Mouse (Mus musculus) kidney, embryonic 14.5 days (tissue): Measurements from ENCODE around the gene Zfp524. TPM values are rescaled to one million over a fixed set of nuclear protein-coding genes. Genes with fewer than 3 reads are reported as not detected.
A peak's percentile ranks its signal among the peaks of the same experiment; 100 is the strongest.

Experiments
- ATAC-seq: fragments of 200-750 bp; cut with Nextera tagmentation; 2 replicates; pipeline ENCODE4 v1.8.0; 2017; ENCODE audit warnings: moderate number of reproducible peaks, mild to moderate bottlenecking, moderate TSS enrichment, moderate library complexity; ENCODE audit not compliant: low FRiP score, low TSS enrichment
- H3K27ac ChIP-seq: fragments of 300-500 bp; sonication (generic); 2 replicates; pipeline ENCODE4 v1.5.1; 2014; ENCODE audit warnings: low read depth, mild to moderate bottlenecking, low read length, moderate library complexity, mixed read lengths
- H3K27me3 ChIP-seq: fragments of 300-500 bp; sonication (generic); 2 replicates; pipeline ENCODE4 v1.6.1; 2014; ENCODE audit warnings: mild to moderate bottlenecking, low read length; ENCODE audit not compliant: control insufficient read depth, insufficient read depth
- H3K36me3 ChIP-seq: fragments of 300-500 bp; sonication (generic); 2 replicates; pipeline ENCODE4 v1.6.1; 2014; ENCODE audit warnings: low read length, mixed read lengths; ENCODE audit not compliant: control insufficient read depth, insufficient read depth
- H3K4me1 ChIP-seq: fragments of 300-500 bp; sonication (generic); 2 replicates; pipeline ENCODE4 v1.6.1; 2014; ENCODE audit warnings: low read length, mixed read lengths; ENCODE audit not compliant: control insufficient read depth, insufficient read depth
- H3K4me2 ChIP-seq: fragments of 300-500 bp; sonication (generic); replicated peaks from 2 replicates; pipeline ENCODE4 v1.6.1; 2014; ENCODE audit warnings: low read depth, mild to moderate bottlenecking, low read length
- H3K4me3 ChIP-seq: fragments of 300-500 bp; sonication (generic); 2 replicates; pipeline ENCODE4 v1.5.1; 2014; ENCODE audit warnings: mild to moderate bottlenecking, low read length
- H3K9ac ChIP-seq: fragments of 300-500 bp; sonication (generic); 2 replicates; pipeline ENCODE4 v1.6.1; 2014; ENCODE audit warnings: low read depth, mild to moderate bottlenecking, low read length, moderate library complexity
- H3K9me3 ChIP-seq: fragments of 300-500 bp; sonication (generic); 2 replicates; pipeline ENCODE4 v1.6.1; 2016; ENCODE audit warnings: low read length; ENCODE audit not compliant: control insufficient read depth
- WGBS: fragments of 180-500 bp; shearing (Covaris S2); extraction: QIAGEN DNeasy Blood & Tissue Kit; methylation state at CpG from one replicate; pipeline ENCODE4 v1.1.7; 2014; 5-methylcytosine and 5-hydroxymethylcytosine counted together
- polyA plus RNA-seq: library from polyadenylated mRNA; unstranded; fragments of >200 nt; fragmentation: Nextera tagmentation; extraction: Ambion mirVana; gene quantifications from 2 replicates; pipeline ENCODE4 v1.2.1, GENCODE M21; 2014

Gene Zfp524
- polyA plus RNA-seq, 1 experiment from 2014 or later, result 12.3 TPM

DNA sequence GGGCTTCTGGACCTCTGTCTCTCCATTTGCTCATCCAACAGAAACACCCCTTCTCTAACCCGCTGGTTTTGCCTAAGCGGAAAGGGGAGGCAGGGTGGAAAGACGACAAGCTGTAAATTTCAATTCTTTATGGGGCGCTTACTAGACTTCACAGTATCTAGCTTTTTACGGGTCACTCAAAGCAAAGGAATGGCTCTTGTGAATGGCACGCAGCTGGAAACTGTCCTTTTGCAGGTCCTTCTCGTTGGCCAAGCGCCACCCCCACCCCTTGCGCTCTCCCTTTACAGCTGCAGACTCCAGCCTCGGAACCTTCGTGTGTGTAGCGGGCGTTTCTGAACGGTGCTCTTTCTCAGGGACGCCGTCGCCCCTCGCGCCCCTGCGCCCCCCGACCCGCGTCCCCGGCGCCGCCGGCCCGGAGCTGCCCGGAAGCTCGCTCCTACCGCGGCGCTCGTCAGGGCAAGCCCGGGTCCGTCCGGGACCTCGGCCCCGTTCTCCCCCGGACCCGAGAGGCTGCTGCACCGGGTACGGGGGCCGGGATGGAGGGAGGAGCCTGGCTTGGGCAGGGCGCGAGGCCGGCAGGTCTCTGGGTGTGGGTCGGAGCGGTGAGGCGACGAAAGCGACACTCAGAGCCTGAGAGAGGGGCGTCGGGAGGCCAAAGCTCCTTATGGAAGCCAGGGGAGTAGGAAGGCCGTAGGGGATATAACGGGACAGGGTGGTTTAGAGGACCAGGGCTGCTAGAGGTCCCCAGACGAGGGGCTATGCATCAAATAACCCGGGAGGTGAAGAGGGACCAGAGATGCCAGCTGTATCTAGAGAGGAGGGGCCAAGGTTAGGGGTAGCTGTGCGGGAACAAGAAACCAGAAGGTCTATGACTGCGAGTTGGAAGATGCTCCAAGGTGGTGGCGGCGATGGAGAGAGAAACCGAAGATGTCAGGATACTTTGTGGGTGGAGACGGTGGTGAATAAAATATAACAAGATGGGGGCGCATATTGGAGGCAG is 37.3 kb downstream of the Zfp524 start, which contains the start of gene Zfp580:
Gene Zfp580, plus strand, starts transcription at position 346 of the 1,000 bp plus-strand sequence.
- H3K4me2 ChIP-seq, result peak within 1 kb of the TSS; percentile 84
- peak within 1 kb of the TSS; percentile 78 for H3K27ac ChIP-seq
- ATAC-seq, result peak; percentile 72
- no peaks in the 10 kb centered on the region for H3K36me3 ChIP-seq
- H3K27me3 ChIP-seq, result peaks cover 40% of the 10 kb centered on the region
- WGBS, result 1% methylated on average over 65 of the region's 65 CpGs
- peak within 1 kb of the TSS; percentile 79 for H3K4me3 ChIP-seq
- H3K4me1 ChIP-seq, result peaks cover 24% of the 10 kb centered on the region
- no peaks in the 10 kb centered on the region for H3K9me3 ChIP-seq
- peak within 1 kb of the TSS; percentile 92 for H3K9ac ChIP-seq

DNA sequence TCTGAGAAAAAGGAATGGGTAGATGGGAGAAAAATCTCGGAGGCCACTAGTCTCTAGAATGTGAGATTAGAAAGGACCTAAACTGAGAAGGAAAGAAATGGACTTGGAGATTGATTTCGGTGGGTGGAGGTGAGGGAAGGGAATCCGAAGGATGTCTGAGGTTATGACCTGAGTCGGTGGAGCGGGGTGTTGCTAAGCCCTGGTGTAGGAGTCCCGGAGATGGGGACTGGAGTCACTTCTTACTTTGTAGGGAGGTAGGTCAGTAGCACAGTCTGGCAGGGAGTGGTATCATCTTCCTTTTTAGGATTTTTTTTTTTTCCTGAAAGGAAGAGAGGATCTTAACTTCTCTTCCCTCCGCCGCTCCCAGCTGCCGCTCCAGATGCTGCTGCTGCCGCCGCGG is 38.2 kb downstream of the Zfp524 start:
- H3K9me3 ChIP-seq, result no peaks in the 10 kb centered on the region
- ATAC-seq, result no peak
- H3K27me3 ChIP-seq, result peaks cover 45% of the 10 kb centered on the region
- H3K36me3 ChIP-seq, result no peaks in the 10 kb centered on the region
- peak overlapping the region; percentile 92 for H3K9ac ChIP-seq
- peak overlapping the region; percentile 84 for H3K4me2 ChIP-seq
- H3K4me1 ChIP-seq, result peaks cover 24% of the 10 kb centered on the region
- 3% methylated on average over 12 of the region's 12 CpGs for WGBS
- no peak overlapping the region for H3K27ac ChIP-seq
- H3K4me3 ChIP-seq, result peak overlapping the region; percentile 79

DNA sequence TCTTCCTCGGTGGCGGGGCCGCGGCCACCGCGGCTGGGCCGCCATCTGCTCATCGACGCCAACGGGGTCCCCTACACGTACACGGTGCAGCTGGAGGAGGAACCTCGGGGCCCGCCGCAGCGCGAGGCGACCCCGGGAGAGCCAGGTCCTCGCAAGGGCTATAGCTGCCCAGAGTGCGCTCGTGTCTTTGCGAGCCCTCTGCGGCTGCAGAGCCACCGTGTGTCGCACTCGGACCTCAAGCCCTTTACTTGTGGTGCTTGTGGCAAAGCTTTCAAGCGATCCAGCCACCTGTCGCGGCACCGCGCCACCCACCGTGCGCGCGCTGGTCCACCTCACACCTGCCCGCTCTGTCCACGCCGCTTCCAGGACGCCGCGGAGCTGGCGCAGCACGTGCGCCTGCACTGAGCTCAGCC is 38.7 kb downstream of the Zfp524 start:
- peak overlapping the region; percentile 79 for H3K4me3 ChIP-seq
- peak; percentile 8; the same call in 1 of the 2 replicates for ATAC-seq
- H3K4me2 ChIP-seq, result peak overlapping the region; percentile 84
- H3K9me3 ChIP-seq, result no peaks in the 10 kb centered on the region
- peaks cover 24% of the 10 kb centered on the region for H3K4me1 ChIP-seq
- 4% methylated on average over 45 of the region's 45 CpGs for WGBS
- peak overlapping the region; percentile 92 for H3K9ac ChIP-seq
- H3K36me3 ChIP-seq, result no peaks in the 10 kb centered on the region
- H3K27ac ChIP-seq, result no peak overlapping the region
- peaks cover 45% of the 10 kb centered on the region for H3K27me3 ChIP-seq

DNA sequence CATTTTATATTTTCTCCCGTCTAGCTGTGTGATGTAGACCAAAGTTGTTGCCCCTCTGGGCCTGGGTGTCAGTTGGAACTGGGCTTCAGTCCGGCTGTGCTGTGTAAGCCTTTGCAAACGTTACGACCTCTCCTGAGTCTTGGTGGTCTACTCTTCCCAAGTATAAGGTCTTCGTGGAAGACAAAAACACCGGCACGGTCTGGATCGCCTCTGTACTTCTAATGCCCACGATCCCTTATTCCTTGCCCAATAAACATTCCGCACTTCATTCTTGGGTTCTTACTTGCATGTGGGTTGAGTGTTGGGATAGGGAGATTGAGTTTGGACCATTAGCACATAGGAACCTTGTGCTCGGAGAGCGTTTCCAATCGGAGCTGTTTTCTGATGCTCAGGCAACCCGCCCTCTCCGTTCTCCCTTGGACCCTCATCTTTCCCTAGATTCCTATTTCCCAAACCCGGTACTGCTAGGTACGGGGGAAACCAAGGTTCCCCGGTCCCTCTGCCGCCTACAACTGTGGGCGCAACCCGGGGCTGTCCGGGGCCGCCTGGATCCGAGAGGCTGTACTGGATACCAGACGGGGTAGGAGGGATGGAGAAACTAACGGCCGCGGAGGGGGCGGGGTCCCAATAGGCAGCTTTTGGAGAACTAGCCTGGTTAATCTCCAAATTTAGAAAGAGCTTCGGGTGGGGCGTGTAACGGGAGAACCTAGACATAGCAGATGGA is 39.4 kb downstream of the Zfp524 start:
- Histone ChIP-seq H3K4me3 (peak overlapping the region; percentile 79), H3K4me2 (peak overlapping the region; percentile 84), H3K4me1 (peaks cover 24% of the 10 kb centered on the region), H3K9me3 (no peaks in the 10 kb centered on the region), H3K36me3 (no peaks in the 10 kb centered on the region), H3K27ac (no peak overlapping the region), H3K9ac (peak overlapping the region; percentile 53; the same call in 1 of the 2 replicates), H3K27me3 (peaks cover 45% of the 10 kb centered on the region)
- ATAC-seq, result no peak
- WGBS, result 8% methylated on average over 32 of the region's 32 CpGs

DNA sequence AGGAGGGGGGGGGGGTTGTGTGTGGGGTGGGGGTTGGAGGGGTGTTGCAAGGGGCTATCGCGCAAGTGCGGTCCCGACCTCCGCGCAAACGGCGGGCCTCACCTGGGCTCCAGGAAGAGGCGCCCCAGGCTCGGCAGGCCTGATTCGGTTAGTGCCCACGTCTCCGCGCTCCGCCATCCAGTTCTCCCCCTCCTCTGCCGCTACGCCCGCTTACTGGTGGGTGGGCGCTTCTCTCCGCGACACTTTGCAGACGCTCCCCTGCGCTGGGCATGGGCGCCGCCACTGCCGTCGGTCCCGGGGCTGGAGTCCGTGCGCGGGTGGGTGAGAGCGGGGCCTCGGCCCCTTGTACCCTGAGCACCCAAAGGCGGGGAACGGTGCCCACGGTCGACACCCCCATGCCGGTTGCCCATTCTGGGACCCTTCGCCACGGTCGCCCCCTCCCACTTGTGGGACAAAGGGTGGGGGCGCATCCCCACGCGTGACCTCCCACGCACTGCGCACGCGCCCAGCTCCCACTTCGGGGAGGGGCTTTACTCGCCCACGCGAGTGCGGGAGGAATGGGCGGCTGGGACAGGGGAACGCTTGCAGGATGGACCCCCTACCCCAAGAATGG is 42.5 kb downstream of the Zfp524 start:
- WGBS, result 1% methylated on average over 51 of the region's 55 CpGs
- peak overlapping the region; percentile 60 for H3K4me3 ChIP-seq
- no peaks in the 10 kb centered on the region for H3K36me3 ChIP-seq
- no peak for ATAC-seq
- peak overlapping the region; percentile 90 for H3K4me2 ChIP-seq
- no peaks in the 10 kb centered on the region for H3K9me3 ChIP-seq
- H3K27me3 ChIP-seq, result peaks cover 45% of the 10 kb centered on the region
- H3K4me1 ChIP-seq, result peaks cover 32% of the 10 kb centered on the region
- peak overlapping the region; percentile 75 for H3K9ac ChIP-seq
- peak overlapping the region; percentile 42; the same call in 1 of the 2 replicates for H3K27ac ChIP-seq

DNA sequence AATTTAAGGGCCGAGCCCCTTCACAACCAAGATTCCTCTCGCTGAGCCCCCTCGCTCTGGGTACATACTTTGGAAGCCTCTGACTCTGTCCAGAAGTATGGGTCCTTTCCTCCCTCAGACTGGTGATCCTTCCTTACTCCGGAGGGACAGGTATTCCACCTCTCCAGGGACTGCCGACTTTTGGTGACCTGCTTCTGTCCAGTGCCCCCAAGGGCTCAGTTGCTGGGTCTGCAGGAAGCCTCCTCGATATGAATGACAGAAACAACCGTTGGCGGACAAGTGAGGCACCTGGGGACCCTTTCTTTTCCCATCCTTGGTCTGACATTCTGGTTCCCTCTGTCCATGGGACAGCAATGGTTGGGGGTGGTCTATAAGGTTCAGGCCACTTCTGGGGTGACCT is 43.2 kb downstream of the Zfp524 start:
- Histone ChIP-seq H3K9ac (peak overlapping the region; percentile 75), H3K4me2 (peak overlapping the region; percentile 90), H3K9me3 (no peaks in the 10 kb centered on the region), H3K27me3 (peaks cover 38% of the 10 kb centered on the region), H3K4me3 (peak overlapping the region; percentile 60), H3K36me3 (no peaks in the 10 kb centered on the region), H3K4me1 (peaks cover 28% of the 10 kb centered on the region), H3K27ac (no peak overlapping the region)
- no peak for ATAC-seq
- WGBS, result 27% methylated on average over 8 of the region's 8 CpGs

DNA sequence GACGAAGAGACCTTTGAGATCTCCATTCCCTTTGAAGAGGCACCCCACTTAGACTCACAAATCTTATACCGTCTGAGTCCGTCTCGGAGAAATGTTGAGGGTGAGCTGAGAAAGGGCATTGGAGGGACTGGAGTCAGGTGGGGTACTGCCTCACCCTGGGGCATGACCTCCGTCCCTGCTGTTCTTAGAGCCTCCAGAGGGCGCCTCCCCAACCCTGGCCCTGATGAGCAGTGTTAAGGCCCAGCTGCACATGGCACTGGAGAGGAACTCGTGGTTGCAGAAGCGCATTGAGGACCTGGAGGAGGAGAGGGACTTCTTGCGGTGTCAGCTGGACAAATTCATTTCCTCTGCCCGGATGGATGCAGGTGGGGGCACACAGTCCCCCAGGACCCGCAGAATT is 43.6 kb downstream of the Zfp524 start:
- H3K27me3 ChIP-seq, result peaks cover 35% of the 10 kb centered on the region
- 33% methylated on average over 11 of the region's 11 CpGs for WGBS
- peak overlapping the region; percentile 90 for H3K4me2 ChIP-seq
- H3K4me1 ChIP-seq, result peaks cover 24% of the 10 kb centered on the region
- no peak overlapping the region; the same call in 1 of the 2 replicates for H3K4me3 ChIP-seq
- H3K9ac ChIP-seq, result peak overlapping the region; percentile 75; the same call in 1 of the 2 replicates
- no peak for ATAC-seq
- H3K36me3 ChIP-seq, result no peaks in the 10 kb centered on the region
- H3K9me3 ChIP-seq, result no peaks in the 10 kb centered on the region
- H3K27ac ChIP-seq, result no peak overlapping the region

DNA sequence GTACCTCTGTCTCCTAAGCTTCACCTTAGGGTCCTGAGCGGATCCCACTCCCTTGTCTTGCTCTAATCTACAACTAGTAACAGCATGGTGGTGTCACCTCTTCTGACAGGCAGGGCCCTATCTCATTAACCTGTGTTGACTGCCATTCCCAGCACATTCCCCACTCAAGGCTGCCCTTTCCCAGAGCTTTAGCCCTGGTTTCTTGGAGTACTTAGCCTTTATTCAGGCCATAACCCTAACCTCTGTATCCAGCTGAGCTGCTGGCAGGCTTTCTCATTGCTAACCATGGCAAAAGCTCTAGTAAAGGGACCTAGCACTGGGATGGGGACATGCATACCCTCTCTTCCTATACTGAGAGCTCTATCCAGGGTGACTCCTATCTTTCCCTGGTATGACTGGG is 44.4 kb downstream of the Zfp524 start:
- Histone ChIP-seq H3K4me2 (no peak overlapping the region), H3K4me1 (peaks cover 20% of the 10 kb centered on the region; the same call in 1 of the 2 replicates), H3K4me3 (no peak overlapping the region), H3K9me3 (no peaks in the 10 kb centered on the region), H3K36me3 (no peaks in the 10 kb centered on the region), H3K27me3 (peaks cover 28% of the 10 kb centered on the region), H3K27ac (no peak overlapping the region), H3K9ac (no peak overlapping the region)
- WGBS, result 95% methylated on average over 1 of the region's 1 CpGs
- no peak for ATAC-seq
